Comparison of ENCODE assay signal across 10 mouse cellular contexts in genomic region chr1:35266626-35267025, GRCm38 (mm10).
DNase-seq lines count a peak whose midpoint lies in the region; ATAC-seq lines count a peak whose summit lies in the region.
"Had no signal": no experiment of that assay in that cellular context is flagged by ENCODE, and none has a peak within 500 bp of the region (broad histone marks: within the 10 kb centered on the region; RNA-seq: fewer than 3 reads in every experiment).

No protein-coding gene starts in this region.

- H3K4me3 ChIP-seq in embryonic facial prominence, embryonic 11.5 days (ENCODE audit: low read depth, low read length): no peak overlapping the region
- no peak overlapping the region for H3K4me3 ChIP-seq in embryonic facial prominence, embryonic 10.5 days
- H3K4me3 ChIP-seq in midbrain, embryonic 15.5 days: no peak overlapping the region
- H3K4me3 ChIP-seq: neural tube, embryonic 12.5 days had no signal

- no peak for ATAC-seq in embryonic facial prominence, embryonic 11.5 days (replicated peaks; ENCODE audit: insufficient number of reproducible peaks, low FRiP score, low TSS enrichment, low read depth)
- no peak for ATAC-seq in midbrain, embryonic 15.5 days (replicated peaks)

- no peaks in the 10 kb centered on the region for H3K9me3 ChIP-seq in embryonic facial prominence, embryonic 11.5 days (replicated peaks; ENCODE audit: control insufficient read depth, low read length)
- no peaks in the 10 kb centered on the region for H3K9me3 ChIP-seq in embryonic facial prominence, embryonic 10.5 days
- no peaks in the 10 kb centered on the region for H3K9me3 ChIP-seq in midbrain, embryonic 15.5 days
- H3K9me3 ChIP-seq: neural tube, embryonic 12.5 days had no signal

- intact Hi-C loops in left cerebral cortex, postnatal 10 days (cut with DNase I): no loop called here

- no peak overlapping the region for H3K4me2 ChIP-seq in embryonic facial prominence, embryonic 11.5 days (ENCODE audit: low read depth, low read length)
- H3K4me2 ChIP-seq in midbrain, embryonic 15.5 days: no peak overlapping the region
- H3K4me2 ChIP-seq: neural tube, embryonic 12.5 days had no signal

- H3K27me3 ChIP-seq in embryonic facial prominence, embryonic 11.5 days (ENCODE audit: control insufficient read depth, insufficient read depth, low read length): no peaks in the 10 kb centered on the region
- no peaks in the 10 kb centered on the region for H3K27me3 ChIP-seq in embryonic facial prominence, embryonic 10.5 days (replicated peaks; ENCODE audit: low read depth, poor library complexity, severe bottlenecking)
- H3K27me3 ChIP-seq in midbrain, embryonic 15.5 days (replicated peaks): no peaks in the 10 kb centered on the region
- H3K27me3 ChIP-seq: neural tube, embryonic 12.5 days had no signal

- H3K9ac ChIP-seq in embryonic facial prominence, embryonic 11.5 days (replicated peaks; ENCODE audit: low read length): no peak overlapping the region
- no peak overlapping the region for H3K9ac ChIP-seq in midbrain, embryonic 15.5 days
- H3K9ac ChIP-seq: neural tube, embryonic 12.5 days had no signal

- no peaks in the 10 kb centered on the region for H3K36me3 ChIP-seq in embryonic facial prominence, embryonic 11.5 days (replicated peaks; ENCODE audit: control insufficient read depth, insufficient read depth, low read depth, low read length)
- H3K36me3 ChIP-seq in embryonic facial prominence, embryonic 10.5 days (replicated peaks): no peaks in the 10 kb centered on the region
- no peaks in the 10 kb centered on the region for H3K36me3 ChIP-seq in midbrain, embryonic 15.5 days (replicated peaks)
- H3K36me3 ChIP-seq: neural tube, embryonic 12.5 days had no signal

- DNase-seq in embryonic facial prominence, embryonic 11.5 days (ENCODE audit: low spot score): peak; percentile 19
- DNase-seq in embryonic facial prominence, embryonic 10.5 days (ENCODE audit: low spot score): no peak
- peak; percentile 19 to 36 for DNase-seq in left cerebral cortex, adult 18-20 months (ENCODE audit: low spot score in 2 of 2)
- no peak for DNase-seq in left cerebral cortex, postnatal 10 days (ENCODE audit: extremely low spot score in 1 of 2, low spot score in 2 of 2)
- peak; percentile 81 for DNase-seq in ES-CJ7 (ENCODE audit: low read depth, low spot score)
- peak; percentile 17 for DNase-seq in kidney, postnatal 14 days
- no peak for DNase-seq in spleen, postnatal 14 days (ENCODE audit: low spot score in 2 of 2)
- DNase-seq: liver had no signal

- no peaks in the 10 kb centered on the region for H3K4me1 ChIP-seq in embryonic facial prominence, embryonic 11.5 days (ENCODE audit: control insufficient read depth, insufficient read depth, low read length)
- H3K4me1 ChIP-seq in embryonic facial prominence, embryonic 10.5 days: no peaks in the 10 kb centered on the region
- H3K4me1 ChIP-seq in midbrain, embryonic 15.5 days: peaks cover 5% of the 10 kb centered on the region; the same call in 1 of the 2 replicates
- H3K4me1 ChIP-seq: neural tube, embryonic 12.5 days had no signal

- H3K27ac ChIP-seq in embryonic facial prominence, embryonic 11.5 days (replicated peaks; ENCODE audit: low read depth, low read length): no peak overlapping the region
- no peak overlapping the region for H3K27ac ChIP-seq in embryonic facial prominence, embryonic 10.5 days (replicated peaks)
- no peak overlapping the region for H3K27ac ChIP-seq in midbrain, embryonic 15.5 days
- H3K27ac ChIP-seq: neural tube, embryonic 12.5 days had no signal

- 64% methylated on average over 7 of the region's 7 CpGs for WGBS in embryonic facial prominence, embryonic 11.5 days
- WGBS in embryonic facial prominence, embryonic 10.5 days: 55% methylated on average over 7 of the region's 7 CpGs
- WGBS in midbrain, embryonic 15.5 days: 59% methylated on average over 7 of the region's 7 CpGs

Comparison
In these comparisons a context has a peak if more than half of its experiments do, and no peak if none do; other contexts are left out.
1. DNase-seq: peak in embryonic facial prominence, embryonic 11.5 days (single experiment), left cerebral cortex, adult 18-20 months (2 of 2), ES-CJ7 (single experiment) and kidney, postnatal 14 days (single experiment); none in embryonic facial prominence, embryonic 10.5 days (single experiment), left cerebral cortex, postnatal 10 days (0 of 2) and spleen, postnatal 14 days (0 of 2).